Mouse (Mus musculus): Measurements from ENCODE around the gene Prg4.

DNA sequence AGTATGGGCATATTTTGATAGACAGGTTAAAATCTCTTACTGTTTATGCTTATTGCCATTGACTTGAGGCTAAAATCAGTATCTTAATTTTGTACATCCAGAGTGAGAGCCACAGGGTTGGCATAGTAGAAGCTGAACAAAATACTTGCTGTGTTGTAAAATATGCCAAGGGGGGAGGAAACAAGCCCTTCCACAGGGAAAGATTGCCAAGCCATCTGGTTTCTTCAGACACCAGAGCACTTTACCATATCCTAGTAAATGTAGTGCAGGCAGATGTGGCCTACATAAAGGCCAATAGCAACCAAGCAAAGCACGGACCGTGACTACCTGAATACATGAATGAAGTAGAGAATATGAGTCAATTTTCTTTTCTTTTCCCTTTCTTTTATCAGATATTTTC, 23.2 kb upstream of the Prg4 start:
- TF ChIP-seq CTCF (IDR thresholded peaks at IDR 0.05) (no peak), POLR2A (IDR thresholded peaks at IDR 0.05; ENCODE audit: insufficient read depth, low read depth, low read length) (no peak), EP300 (IDR thresholded peaks at IDR 0.05; ENCODE audit: insufficient read depth, low read depth, low read length) (no peak)

Measured in heart, adult 2 months (tissue).